Mouse (Mus musculus): ENCODE measurements around the gene Gm28539. TPM values are rescaled to one million over a fixed set of nuclear protein-coding genes. Genes with fewer than 3 reads are reported as not detected.

The Gm28539 gene
- 1.8 and 4.4 TPM in 2 replicates for polyA plus RNA-seq (2012; rRNA removed)

GRCm38 (mm10) chr16:18836468-18837208 is at the start of gene Gm28539, which contains the start of gene 2510002D24Rik:
Gm28539 (plus strand) TSS chr16:18836584.
2510002D24Rik (plus strand) TSS chr16:18836578.
- TF ChIP-seq CTCF (IDR thresholded peaks at IDR 0.05; ENCODE audit: insufficient read depth, low read length): no peak
- TF ChIP-seq POLR2A (IDR thresholded peaks at IDR 0.05; ENCODE audit: borderline replicate concordance, extremely low read depth, low read depth, low read length): peak; percentile 92
- H3K4me1 ChIP-seq (ENCODE audit: control insufficient read depth, insufficient read depth, low read length): peaks cover 4% of the 10 kb centered on the region; the same call in 1 of the 2 replicates
- peak; percentile 94 for DNase-seq
- peak within 1 kb of the TSS; percentile 95 for H3K4me3 ChIP-seq (replicated peaks; ENCODE audit: extremely low read depth, low read depth, low read length)
- 2% methylated on average over 46 of the region's 46 CpGs for WGBS

GRCm38 (mm10) chr16:18786652-18787051 is 49.7 kb upstream of the Gm28539 start:
- H3K4me3 ChIP-seq (replicated peaks; ENCODE audit: extremely low read depth, low read depth, low read length): no peak overlapping the region
- no peak for DNase-seq
- TF ChIP-seq CTCF (IDR thresholded peaks at IDR 0.05; ENCODE audit: insufficient read depth, low read length) (no peak), POLR2A (IDR thresholded peaks at IDR 0.05; ENCODE audit: borderline replicate concordance, extremely low read depth, low read depth, low read length) (no peak)
- H3K4me1 ChIP-seq (ENCODE audit: control insufficient read depth, insufficient read depth, low read length): no peaks in the 10 kb centered on the region
- WGBS: 96% methylated on average over 10 of the region's 10 CpGs

- TF ChIP-seq CTCF (IDR thresholded peaks at IDR 0.05; ENCODE audit: insufficient read depth, low read length) (no peak), POLR2A (IDR thresholded peaks at IDR 0.05; ENCODE audit: borderline replicate concordance, extremely low read depth, low read depth, low read length) (no peak)
- 78% methylated on average over 10 of the region's 10 CpGs for WGBS
- Histone ChIP-seq H3K4me3 (replicated peaks; ENCODE audit: extremely low read depth, low read depth, low read length) (no peak overlapping the region), H3K4me1 (ENCODE audit: control insufficient read depth, insufficient read depth, low read length) (no peaks in the 10 kb centered on the region)
- DNase-seq: no peak
Observed at GRCm38 (mm10) chr16:18788627-18789406, 47.6 kb upstream of the Gm28539 start.

GRCm38 (mm10) chr16:18795223-18795899 is 41.0 kb upstream of the Gm28539 start:
- 94% methylated on average over 11 of the region's 11 CpGs for WGBS
- no peaks in the 10 kb centered on the region for H3K4me1 ChIP-seq (ENCODE audit: control insufficient read depth, insufficient read depth, low read length)
- no peak overlapping the region for H3K4me3 ChIP-seq (replicated peaks; ENCODE audit: extremely low read depth, low read depth, low read length)
- no peak for DNase-seq
- no peak for TF ChIP-seq POLR2A (IDR thresholded peaks at IDR 0.05; ENCODE audit: borderline replicate concordance, extremely low read depth, low read depth, low read length)

- TF ChIP-seq POLR2A (IDR thresholded peaks at IDR 0.05; ENCODE audit: borderline replicate concordance, extremely low read depth, low read depth, low read length): no peak
- no peak for TF ChIP-seq CTCF (IDR thresholded peaks at IDR 0.05; ENCODE audit: insufficient read depth, low read length)
- 72% methylated on average over 7 of the region's 7 CpGs for WGBS
- DNase-seq: no peak
- no peaks in the 10 kb centered on the region for H3K4me1 ChIP-seq (ENCODE audit: control insufficient read depth, insufficient read depth, low read length)
- no peak overlapping the region for H3K4me3 ChIP-seq (replicated peaks; ENCODE audit: extremely low read depth, low read depth, low read length)
Observed at GRCm38 (mm10) chr16:18796645-18797044, 39.7 kb upstream of the Gm28539 start.

- no peak for DNase-seq
- TF ChIP-seq POLR2A (IDR thresholded peaks at IDR 0.05; ENCODE audit: borderline replicate concordance, extremely low read depth, low read depth, low read length): no peak
- TF ChIP-seq CTCF (IDR thresholded peaks at IDR 0.05; ENCODE audit: insufficient read depth, low read length): no peak
- no peak overlapping the region for H3K4me3 ChIP-seq (replicated peaks; ENCODE audit: extremely low read depth, low read depth, low read length)
- WGBS: 93% methylated on average over 5 of the region's 5 CpGs
- no peaks in the 10 kb centered on the region for H3K4me1 ChIP-seq (ENCODE audit: control insufficient read depth, insufficient read depth, low read length)
Observed at GRCm38 (mm10) chr16:18798151-18798550, 38.2 kb upstream of the Gm28539 start.

- Histone ChIP-seq H3K4me1 (ENCODE audit: control insufficient read depth, insufficient read depth, low read length) (no peaks in the 10 kb centered on the region), H3K4me3 (replicated peaks; ENCODE audit: extremely low read depth, low read depth, low read length) (no peak overlapping the region)
- WGBS: 45% methylated on average over 2 of the region's 2 CpGs
- peak; percentile 51 for DNase-seq
- TF ChIP-seq CTCF (IDR thresholded peaks at IDR 0.05; ENCODE audit: insufficient read depth, low read length) (peak; percentile 95), POLR2A (IDR thresholded peaks at IDR 0.05; ENCODE audit: borderline replicate concordance, extremely low read depth, low read depth, low read length) (no peak)
Observed at GRCm38 (mm10) chr16:18798841-18799240, 37.5 kb upstream of the Gm28539 start.

- TF ChIP-seq POLR2A (IDR thresholded peaks at IDR 0.05; ENCODE audit: borderline replicate concordance, extremely low read depth, low read depth, low read length): no peak
- no peak for TF ChIP-seq CTCF (IDR thresholded peaks at IDR 0.05; ENCODE audit: insufficient read depth, low read length)
- no peak overlapping the region for H3K4me3 ChIP-seq (replicated peaks; ENCODE audit: extremely low read depth, low read depth, low read length)
- DNase-seq: no peak
- no peaks in the 10 kb centered on the region for H3K4me1 ChIP-seq (ENCODE audit: control insufficient read depth, insufficient read depth, low read length)
- 94% methylated on average over 2 of the region's 2 CpGs for WGBS
Observed at GRCm38 (mm10) chr16:18805746-18806145, 30.6 kb upstream of the Gm28539 start.

- no peak for DNase-seq
- 71% methylated on average over 5 of the region's 5 CpGs for WGBS
Observed at GRCm38 (mm10) chr16:18809001-18809400, 27.4 kb upstream of the Gm28539 start.

More at GRCm38 (mm10) chr16:18809001-18809400, 27.4 kb upstream of the Gm28539 start:
- Histone ChIP-seq H3K4me1 (ENCODE audit: control insufficient read depth, insufficient read depth, low read length) (peaks cover 3% of the 10 kb centered on the region; the same call in 1 of the 2 replicates), H3K4me3 (replicated peaks; ENCODE audit: extremely low read depth, low read depth, low read length) (no peak overlapping the region)
- TF ChIP-seq CTCF (IDR thresholded peaks at IDR 0.05; ENCODE audit: insufficient read depth, low read length): no peak
- no peak for TF ChIP-seq POLR2A (IDR thresholded peaks at IDR 0.05; ENCODE audit: borderline replicate concordance, extremely low read depth, low read depth, low read length)

All from lung, adult 2 months (tissue).